Mouse (Mus musculus): Measurements from ENCODE around the gene Calml3.
"Not testable (repeated sequence)": the region's sequence is repeated elsewhere in the genome, so short reads cannot be mapped to it uniquely, and the experiment has no call there.

Calml3 gene

DNA sequence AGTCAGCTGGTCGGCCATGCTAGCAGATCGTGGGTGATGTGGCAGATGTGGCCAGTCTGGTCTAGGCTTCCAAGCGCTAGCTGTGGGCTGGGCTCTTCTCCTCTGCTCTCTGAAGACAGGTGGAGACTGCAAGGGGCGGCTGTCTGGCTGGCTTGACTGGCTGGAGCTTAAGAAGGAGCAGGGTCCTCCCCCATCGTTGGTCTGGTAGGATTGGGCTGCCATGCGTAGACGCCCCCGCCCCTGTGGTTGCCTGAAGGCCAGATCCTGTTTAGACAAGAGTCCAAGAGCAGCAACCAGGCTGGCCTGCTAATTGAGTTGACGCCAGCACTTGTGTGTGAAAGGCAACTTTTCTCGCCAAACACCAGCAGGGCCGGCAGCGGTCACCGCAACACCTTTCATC, at the start of gene Calml3:
Gene Calml3 (minus strand): TSS at position 131 of the 400 bp plus-strand sequence.
- DNase-seq (ENCODE audit: low spot score in 2 of 2), result no peak

DNA sequence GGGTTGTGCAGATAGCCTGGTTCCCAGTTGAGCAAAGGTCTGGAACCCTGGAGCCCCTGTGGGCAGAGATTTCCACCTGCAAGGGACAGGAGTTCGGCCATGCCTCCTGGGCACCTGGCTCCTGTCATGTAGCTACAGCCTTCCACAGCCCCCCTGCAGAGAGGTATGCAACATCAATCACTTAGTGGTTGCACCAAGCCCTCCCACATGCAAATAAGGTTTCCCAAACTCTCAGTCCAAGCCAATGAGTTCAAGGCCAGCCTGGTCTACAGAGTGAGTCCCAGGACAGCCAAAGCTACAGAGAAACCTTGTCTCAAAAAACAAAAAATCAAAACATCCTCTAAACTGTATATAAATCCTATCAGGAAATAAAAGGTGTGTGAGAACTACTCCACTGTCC, 46.2 kb upstream of the Calml3 start:
- no peak for DNase-seq (ENCODE audit: low spot score in 2 of 2)

DNA sequence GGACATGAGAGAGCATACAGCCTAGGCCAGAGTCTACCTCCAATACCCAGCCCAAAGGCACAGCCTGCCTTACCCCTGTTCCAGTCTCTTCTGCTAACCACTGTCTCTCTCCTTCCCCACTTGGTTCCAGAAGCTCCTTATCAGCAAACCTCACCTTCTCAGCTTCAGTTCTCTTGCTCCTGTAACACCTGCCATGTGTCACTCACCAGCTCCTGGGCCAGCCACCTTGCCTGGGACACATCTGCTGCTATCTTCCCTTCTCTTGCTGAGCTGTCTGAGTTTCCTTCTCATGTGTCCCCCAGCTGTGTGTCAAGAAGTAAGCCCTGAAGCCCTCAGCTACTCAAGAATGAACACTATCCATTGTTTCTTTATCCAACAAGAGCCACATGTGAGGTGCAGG, 36.5 kb upstream of the Calml3 start:
- DNase-seq (ENCODE audit: low spot score in 2 of 2), result not testable (repeated sequence)

DNA sequence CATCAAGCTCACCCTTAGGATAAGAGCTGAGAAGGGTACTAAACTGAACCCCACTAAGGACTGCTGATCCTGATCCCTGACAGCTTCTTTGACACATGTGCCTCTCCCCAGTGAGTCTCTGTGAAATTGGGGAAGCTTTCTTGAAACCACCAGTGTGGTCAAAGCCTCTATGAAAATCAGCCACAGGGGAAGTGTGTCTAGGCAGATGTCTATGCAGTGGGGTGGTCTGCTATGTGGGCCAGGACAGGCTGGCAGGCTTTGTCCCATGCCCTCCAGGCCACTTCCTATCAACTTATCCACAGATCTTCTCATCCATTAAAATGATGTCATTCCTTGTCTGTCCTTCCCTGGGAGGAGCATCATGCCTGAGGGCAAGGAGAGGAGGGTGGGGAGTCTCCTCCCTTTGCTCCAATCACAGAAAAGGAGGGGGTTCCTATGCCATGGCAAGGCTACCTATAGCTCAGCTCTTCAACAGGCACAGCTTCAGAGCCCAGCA, 33.2 kb upstream of the Calml3 start, which contains the start of gene Calm4:
Gene Calm4 (plus strand): TSS at position 446 of the 496 bp plus-strand sequence.
- not testable (repeated sequence) for DNase-seq (ENCODE audit: low spot score in 2 of 2)

DNA sequence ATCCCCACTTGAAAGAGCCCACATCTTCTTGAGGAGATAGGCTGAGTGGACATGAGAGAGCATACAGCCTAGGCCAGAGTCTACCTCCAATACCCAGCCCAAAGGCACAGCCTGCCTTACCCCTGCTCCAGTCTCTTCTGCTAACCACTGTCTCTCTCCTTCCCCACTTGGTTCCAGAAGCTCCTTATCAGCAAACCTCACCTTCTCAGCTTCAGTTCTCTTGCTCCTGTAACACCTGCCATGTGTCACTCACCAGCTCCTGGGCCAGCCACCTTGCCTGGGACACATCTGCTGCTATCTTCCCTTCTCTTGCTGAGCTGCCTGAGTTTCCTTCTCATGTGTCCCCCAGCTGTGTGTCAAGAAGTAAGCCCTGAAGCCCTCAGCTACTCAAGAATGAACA, 29.5 kb upstream of the Calml3 start:
- not testable (repeated sequence) for DNase-seq (ENCODE audit: low spot score in 2 of 2)

DNA sequence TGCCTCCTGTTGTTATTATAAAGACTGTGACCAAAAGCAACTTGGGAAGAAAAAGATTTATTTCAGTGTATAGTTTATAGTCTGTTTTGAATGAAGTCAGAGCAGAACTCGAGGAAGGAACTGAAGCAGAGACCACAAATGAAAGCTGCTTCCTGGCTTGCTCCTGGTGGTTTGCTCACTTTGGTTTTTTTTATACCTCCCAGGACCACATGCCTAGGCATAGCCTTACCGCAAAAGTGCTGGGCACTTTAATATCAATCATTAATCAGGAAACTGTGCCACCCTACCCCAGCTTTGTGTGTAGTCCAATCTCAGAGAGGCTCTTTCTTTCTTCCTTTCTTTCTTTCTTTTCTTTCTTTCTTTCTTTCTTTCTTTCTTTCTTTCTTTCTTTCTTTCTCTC, 28.3 kb upstream of the Calml3 start:
- DNase-seq (ENCODE audit: low spot score in 2 of 2), result no peak

DNA sequence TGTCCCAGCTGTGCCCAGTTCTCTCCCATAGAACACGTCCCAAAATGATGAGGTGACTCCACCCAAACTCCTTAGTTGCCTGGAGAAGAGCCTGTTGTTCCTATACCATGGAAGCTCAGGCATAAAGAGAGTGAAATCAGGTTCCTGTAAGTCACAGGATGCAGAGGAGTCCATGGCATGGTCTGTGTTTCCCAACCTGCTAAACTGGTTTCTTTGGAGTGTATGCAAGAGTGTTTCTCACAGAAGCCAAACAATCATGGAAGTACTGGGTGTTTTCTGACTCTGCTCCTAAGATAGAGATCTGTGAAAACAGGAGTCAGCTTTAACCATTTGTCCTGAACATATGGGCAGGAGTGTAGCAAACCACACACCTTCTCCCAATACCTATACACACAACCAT, 27.9 kb upstream of the Calml3 start:
- DNase-seq (ENCODE audit: low spot score in 2 of 2), result no peak

DNA sequence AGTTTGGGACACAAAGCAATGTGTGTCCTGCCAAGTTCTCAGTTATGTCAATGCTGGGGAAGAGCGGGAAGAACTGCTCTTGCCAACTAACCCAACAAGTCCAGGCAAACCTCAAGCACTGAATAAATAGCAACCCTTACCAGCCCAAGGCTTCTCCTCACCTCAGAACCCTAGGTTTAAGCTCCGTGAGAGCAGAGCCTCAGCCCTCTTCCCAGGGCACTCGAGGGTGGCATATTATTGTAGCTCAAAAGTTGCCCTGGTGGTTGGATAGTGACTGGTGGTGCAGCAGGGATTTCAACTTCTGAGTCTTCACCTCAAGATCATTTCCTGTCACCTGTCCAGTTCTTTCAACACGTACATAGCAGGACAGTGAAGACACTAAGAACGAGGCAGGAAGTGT, 27.4 kb upstream of the Calml3 start:
- no peak for DNase-seq (ENCODE audit: low spot score in 2 of 2)

DNA sequence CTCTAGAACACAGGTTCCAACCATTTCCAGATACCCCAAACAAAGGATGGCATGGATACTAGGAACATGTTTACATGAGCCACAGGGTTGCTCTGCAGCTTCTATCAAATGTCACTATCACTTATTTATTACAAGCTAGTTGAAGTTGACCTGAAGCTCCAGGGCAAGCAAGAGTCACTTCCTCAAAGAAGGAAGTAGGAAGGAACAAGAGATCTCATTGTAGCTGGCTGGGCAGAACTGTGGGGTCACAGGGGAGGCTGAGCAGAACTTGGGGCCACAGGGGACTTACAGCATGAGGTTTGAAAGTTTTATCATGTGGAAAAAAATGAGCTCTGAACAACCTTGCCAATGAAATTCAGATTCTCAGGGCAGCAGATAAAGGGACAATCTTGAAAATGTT, 21.6 kb upstream of the Calml3 start:
- no peak for DNase-seq (ENCODE audit: low spot score in 2 of 2)

DNA sequence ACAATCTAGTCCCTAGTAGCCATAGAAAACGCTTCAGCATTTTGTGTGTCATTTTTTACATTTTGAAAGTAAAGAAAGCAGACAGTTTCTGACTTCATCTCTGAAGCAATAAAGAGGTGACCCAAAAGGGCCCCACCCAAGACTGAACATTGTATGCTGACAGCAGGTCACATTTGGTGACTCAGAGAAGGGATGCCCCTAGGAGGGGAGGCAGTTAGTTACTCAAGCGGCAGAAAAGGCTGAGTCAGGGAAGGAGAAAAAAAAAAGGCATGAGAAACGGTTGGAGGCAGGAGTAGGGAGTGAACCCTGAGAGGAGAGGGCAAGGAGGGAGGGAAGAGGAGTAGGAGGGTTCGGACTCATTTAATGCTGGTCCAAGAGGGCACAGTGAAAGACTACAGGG, 18.0 kb upstream of the Calml3 start:
- DNase-seq (ENCODE audit: low spot score in 2 of 2), result no peak

DNA sequence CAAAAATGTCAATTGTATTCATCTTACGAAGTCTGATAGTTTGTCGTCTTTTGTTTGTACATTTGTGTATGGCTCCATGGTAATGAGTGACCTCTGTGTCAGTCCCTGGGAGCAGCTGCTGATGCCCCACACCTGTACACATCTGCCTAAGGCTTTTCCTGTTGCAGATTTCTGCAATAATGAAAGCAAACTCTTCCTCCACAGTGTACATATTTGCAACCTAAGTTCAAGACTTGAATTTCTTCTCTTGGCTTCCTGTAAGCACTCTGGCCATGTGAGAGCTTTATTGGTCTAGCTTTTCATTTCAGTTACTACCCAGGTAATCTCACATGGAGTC, 14.6 kb upstream of the Calml3 start:
- no peak for DNase-seq (ENCODE audit: low spot score in 2 of 2)

DNA sequence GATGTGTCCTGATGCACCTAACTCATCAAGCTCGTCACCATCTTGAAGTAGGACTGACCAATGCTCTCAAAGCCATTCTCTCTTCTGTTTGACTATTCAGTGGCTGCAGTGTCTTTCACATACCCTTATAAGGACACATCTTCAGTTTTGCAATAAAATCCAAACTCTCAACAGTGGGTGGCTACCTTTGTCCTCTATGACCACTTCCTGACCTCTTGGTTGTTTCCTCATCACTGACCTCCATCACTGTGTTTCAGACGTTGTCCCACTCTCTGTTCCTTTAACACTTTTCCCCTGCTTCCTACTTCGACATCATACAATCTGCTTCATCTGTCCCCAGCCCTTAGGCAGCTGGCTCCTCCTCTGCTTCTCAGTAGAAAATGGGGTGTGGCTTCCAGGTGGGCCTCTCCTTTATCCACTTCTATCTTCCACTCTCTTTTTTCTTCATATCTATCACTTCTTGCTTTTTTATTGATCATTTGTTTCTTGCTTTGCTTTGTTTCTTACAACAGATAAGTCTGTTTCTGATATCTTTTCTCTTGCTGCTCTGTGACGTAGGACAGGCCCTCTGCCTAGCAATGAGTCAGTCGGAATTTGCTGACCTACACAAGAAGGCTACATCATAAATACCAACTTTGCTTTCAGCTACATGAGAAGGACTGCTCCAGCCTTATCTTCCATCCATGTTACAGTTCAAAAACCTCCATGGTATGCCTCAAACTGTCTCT, 14.1 kb upstream of the Calml3 start:
- DNase-seq (ENCODE audit: low spot score in 2 of 2), result no peak

DNA sequence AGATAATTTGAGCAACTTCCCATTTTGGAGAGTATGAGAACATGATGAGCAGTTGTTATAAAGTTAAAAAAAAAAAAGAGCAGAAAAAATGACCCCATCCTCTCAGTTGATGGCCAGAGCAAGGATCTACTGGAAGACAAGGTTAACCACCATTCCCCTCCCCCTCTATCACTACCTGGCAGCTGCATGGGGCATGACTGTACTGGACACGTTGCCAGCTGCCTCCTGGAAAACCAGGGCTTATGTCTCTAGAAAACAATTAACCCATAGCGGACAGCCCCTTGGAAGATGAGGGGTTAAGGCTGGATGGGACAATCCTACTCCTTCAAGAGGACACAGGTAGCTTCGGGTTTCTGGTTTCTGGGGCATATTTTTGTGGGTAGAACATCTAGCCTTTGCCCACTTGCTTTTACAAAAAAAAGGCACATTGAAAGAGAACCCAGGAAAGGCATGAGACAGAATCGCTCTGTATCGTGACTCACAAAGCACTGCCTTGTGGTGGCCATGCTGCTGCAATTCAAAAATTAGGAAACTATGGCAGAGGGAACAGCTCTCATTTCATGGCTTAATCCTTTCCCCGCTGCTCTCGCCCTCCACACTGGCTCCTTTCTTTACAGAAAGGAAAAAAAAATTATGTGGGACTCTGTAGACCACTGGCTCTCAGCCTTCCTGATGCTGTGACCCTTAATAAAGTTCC, 3.2 kb upstream of the Calml3 start:
- DNase-seq (ENCODE audit: low spot score in 2 of 2), result no peak

DNA sequence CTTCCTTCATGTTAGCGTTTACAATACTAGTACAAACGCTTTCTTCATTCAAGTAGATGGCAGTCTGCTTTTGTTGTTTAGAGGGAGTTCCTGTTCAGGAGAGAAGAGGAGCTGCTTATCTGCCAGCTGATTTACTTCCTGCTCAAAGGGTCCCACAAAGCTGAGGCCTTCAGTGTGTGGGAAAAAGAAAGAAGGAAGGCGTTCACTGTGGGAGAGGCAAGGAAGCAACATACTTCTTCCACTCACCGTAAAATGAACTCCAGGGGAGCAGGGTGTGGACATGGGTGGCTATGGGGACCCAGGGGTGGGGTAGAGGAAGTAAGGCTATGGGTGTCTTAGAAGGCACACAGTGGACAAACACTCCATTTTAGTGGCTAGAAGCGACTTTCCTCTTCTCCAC, 1.5 kb upstream of the Calml3 start:
- no peak for DNase-seq (ENCODE audit: low spot score in 2 of 2)

DNA sequence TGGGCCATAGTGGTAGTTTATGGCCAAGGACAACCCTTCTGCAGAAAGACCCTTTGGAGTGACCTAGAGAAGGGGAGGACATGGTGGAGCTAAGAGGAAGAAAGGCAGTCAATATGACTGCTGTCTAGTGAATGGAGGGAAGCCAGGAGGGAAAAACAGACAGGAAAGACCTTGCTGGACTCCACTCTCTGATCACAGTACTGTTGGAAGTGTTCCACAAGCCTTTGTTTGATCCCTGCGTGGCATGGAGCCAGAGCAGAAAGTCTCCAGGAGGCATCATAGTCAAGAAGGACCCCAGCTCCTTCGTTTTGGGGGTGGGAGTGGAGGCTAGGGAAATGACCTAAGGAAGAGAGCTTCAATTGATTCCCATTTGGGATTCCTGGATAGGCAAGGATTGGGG, 1.0 kb upstream of the Calml3 start:
- DNase-seq (ENCODE audit: low spot score in 2 of 2), result no peak

DNA sequence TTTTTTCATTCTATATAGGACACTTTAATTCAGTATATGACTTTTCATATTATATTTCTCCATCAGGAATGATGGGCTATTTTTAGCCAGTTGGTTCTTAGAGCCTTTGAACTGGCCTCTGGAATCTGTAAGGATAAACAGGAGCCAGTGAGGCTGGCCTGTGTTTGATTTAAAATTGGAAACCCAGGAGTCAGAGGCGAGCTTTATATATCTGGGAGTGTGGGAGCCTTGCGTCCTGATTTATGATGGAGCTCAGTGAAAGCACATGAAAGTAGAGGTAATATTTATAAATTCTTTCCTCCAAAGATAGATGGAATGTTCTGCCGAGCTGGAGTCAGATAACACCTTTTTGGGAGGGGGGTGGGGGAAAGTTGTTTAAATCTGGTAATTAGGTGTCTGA, 4.7 kb downstream of the Calml3 start:
- no peak for DNase-seq (ENCODE audit: low spot score in 2 of 2)

DNA sequence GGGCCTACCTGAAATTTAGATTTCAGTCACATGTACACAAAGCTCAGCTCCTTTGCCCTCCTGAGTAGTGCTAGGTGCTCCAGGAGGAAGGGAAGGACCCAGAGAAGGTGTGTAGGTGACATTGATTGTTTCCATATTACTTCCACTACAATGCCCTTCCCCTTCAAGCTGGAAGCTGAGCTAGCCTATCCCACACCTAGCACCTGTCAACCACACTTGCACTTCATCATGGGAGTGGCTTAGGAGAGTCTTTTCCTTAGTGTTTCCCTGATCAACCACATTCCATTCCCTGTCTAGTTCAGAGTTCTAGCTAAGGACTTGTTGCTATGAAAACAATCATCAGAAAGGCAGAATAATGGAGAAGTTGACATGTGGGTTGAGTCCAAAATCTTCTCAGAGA, 5.4 kb downstream of the Calml3 start:
- DNase-seq (ENCODE audit: low spot score in 2 of 2), result no peak

DNA sequence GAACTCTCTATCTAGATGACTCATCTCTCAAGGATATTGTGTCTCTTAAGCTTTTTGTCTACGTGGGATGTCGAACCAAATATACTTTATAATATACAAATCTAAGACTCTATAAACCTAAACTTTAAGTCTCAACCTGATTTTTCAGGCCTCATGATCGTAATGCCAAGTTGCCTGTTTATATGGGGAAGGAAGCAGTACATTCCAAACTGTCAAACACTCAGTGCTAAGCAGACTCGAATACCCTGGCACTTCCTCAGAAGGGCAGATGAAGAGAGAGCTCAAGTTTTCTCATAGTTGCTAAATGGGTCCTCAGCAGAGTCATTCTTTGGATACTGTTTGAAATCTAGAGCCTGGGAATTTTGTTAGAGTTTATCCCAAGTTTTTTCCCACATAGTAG, 7.5 kb downstream of the Calml3 start:
- no peak for DNase-seq (ENCODE audit: low spot score in 2 of 2)

DNA sequence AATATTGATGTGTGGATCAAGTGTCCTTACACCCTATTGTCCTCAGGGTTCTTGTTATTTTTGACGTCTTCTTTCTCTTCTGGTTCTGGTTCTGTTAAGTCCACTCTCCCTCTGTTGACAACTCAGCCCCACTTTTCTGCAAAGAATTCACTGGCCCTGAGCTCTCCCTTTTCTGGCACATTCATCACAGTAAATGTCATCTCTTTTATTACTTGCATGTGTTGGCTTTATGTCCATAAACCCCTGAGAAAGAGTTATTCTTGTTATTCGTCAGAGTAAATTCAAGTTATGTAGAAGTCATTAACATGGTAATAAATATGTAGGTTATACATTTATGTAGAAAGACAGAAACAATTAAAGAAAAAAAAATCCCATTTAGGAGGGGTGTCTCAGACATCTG, 14.6 kb downstream of the Calml3 start:
- DNase-seq (ENCODE audit: low spot score in 2 of 2), result no peak

DNA sequence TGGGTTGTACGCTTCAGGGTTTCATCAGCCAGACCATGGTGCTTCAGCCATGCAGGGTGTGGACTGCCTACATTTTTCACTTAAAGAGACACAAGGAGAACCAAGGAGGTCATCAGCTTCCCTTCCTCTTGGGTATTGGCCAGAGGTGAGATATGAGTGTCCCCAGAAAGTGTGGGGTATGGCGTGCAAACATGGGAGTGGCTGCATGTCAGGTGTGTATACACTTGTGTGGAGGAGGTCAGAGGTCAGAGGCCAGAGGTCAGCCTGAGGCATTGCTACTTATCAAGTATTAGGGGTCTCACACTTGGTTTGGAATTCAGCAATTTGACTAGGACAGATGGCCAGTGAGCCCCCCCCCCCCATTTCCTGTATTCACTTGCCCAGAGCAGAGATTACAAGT, 15.5 kb downstream of the Calml3 start:
- DNase-seq (ENCODE audit: low spot score in 2 of 2), result no peak

DNA sequence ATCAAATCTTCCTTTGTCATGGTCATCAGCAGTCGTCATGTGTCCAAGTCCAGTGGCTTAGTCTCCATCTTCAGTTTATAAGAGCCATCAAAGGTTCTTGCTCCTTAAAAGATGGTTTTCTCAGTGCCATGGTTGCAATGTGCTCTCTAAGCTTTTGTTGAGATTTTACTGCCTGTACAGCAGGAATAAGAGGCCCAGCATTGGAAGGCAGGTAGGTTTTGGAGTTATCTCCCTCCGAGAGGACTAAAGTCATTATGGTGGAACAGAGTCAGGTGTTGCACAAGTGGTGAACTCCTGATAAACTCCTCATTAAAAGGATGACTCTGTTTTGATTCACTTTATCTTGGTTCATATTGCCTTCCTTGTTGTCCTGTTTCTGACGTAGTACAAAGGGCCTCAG, 16.5 kb downstream of the Calml3 start:
- no peak for DNase-seq (ENCODE audit: low spot score in 2 of 2)

DNA sequence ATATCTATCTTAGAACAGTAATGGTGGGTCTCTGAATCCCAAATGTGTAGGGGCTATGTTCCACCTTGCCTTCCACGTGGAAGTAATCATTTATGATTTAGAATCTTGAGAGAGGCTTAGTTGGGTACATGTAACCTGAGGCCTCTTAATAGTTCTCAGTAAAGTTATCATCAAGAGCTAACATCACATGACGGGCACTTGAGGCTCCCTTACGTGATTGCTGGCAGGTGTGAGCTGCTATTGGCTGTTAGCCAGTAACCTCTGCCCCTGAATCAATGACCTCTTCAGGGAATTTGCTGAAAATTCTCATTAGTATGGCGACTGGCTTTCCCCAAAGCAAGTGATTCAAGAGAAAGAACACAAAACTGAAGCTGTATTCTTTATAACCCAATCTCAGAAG, 17.0 kb downstream of the Calml3 start:
- no peak for DNase-seq (ENCODE audit: low spot score in 2 of 2)

DNA sequence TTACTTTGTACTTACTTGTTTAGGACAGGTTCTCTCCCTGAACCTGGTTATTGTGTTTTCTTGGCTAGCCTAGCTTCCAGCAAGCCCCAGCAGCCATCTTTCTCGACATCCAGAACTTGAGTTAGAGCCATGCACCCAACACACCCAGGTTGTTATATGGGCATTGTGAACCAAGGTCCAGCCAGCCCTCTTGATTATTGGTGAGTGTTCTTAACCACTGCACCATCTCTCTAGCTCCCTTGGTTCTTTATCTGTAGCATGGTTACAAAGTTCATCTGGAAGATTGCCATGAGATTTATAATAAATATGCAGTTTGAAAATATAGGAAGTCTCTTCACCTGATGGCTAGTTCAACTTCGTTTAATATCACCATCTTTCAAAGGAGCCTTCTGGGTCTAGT, 20.5 kb downstream of the Calml3 start:
- DNase-seq (ENCODE audit: low spot score in 2 of 2), result no peak

DNA sequence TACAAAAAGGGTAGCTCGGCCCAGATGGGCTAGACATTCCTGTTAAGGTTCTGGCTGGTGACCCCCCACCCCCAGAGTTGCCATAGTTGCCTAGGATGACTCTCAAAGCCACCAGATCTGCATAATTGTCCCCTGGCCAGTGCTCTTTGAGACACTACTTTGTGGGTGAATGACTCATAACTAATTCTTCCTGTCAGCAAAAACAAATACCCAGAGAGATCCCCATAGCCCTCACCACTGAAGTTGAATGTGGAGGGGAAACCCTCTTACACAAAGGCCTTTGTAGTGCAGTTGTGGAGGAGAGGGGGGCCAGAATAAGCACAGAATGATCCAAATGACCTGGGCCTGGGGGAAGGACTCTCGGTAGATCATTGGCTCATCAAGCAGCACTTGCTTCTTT, 21.6 kb downstream of the Calml3 start:
- DNase-seq (ENCODE audit: low spot score in 2 of 2), result no peak
